In the genomic region with DNA sequence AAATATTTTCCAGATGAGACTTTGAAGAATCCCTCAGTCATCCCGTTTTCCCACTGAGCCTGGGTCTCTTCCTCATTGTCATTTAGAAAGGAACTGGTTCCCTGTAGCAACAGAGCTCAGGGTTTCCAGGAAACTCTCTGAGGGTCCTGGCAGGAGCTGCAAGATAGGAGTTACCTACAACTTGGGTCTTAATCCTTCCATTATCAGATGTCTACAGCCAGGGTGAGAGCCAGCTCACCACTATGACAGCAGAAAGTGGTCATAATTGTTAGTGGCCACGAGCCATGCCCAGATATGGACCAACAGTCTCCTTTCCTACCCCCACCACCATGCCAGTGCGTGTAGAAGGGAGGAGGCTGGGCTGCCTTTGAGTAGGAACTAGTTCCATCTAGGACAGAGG, we compare ENCODE assay signal across 20 mouse cellular contexts. TPM values are rescaled to one million over a fixed set of nuclear protein-coding genes. Genes with fewer than 3 reads are reported as not detected.
A peak's percentile ranks its signal among the peaks of the same experiment; 100 is the strongest.
DNase-seq lines count a peak whose midpoint lies in the region; ATAC-seq lines count a peak whose summit lies in the region.
"Not testable (repeated sequence)": the region's sequence is repeated elsewhere in the genome, so short reads cannot be mapped to it uniquely, and the experiment has no call there.
"Had no signal": no experiment of that assay in that cellular context is flagged by ENCODE, and none has a peak within 500 bp of the region (broad histone marks: within the 10 kb centered on the region; RNA-seq: fewer than 3 reads in every experiment).

No protein-coding gene starts in this region.

- not testable (repeated sequence) for H3K27me3 ChIP-seq in liver, embryonic 11.5 days (replicated peaks; ENCODE audit: control insufficient read depth, insufficient read depth, low read length); liver, embryonic 13.5 days

- not testable (repeated sequence) for H3K9ac ChIP-seq in liver, embryonic 11.5 days (ENCODE audit: low read depth, low read length); liver, embryonic 13.5 days

- H3K4me1 ChIP-seq in liver, embryonic 11.5 days (replicated peaks; ENCODE audit: control insufficient read depth, insufficient read depth, low read length): not testable (repeated sequence)
- H3K4me1 ChIP-seq in liver, embryonic 13.5 days (replicated peaks): peaks cover 19% of the 10 kb centered on the region

- not testable (repeated sequence) for H3K27ac ChIP-seq in liver, embryonic 11.5 days (ENCODE audit: low read depth, low read length); liver, embryonic 13.5 days

- not testable (repeated sequence) for H3K4me3 ChIP-seq in liver, embryonic 11.5 days (ENCODE audit: low read depth, low read length); liver, embryonic 13.5 days (replicated peaks)

- DNase-seq in liver, embryonic 11.5 days (ENCODE audit: low spot score); liver, embryonic 13.5 days: not testable (repeated sequence)
- DNase-seq in spleen, postnatal 4 days (ENCODE audit: low spot score in 2 of 2): peak; percentile 6 to 36
- peak; percentile 1 for DNase-seq in urinary bladder, postnatal 25 days (ENCODE audit: low spot score)

- ATAC-seq in liver, embryonic 11.5 days (replicated peaks; ENCODE audit: low FRiP score): peak; percentile 69
- peak; percentile 72 for ATAC-seq in liver, embryonic 13.5 days (ENCODE audit: low read depth)
- peak; percentile 37; the same call in 1 of the 2 replicates for ATAC-seq in megakaryocyte progenitor cell, adult 5-6 weeks (replicated peaks; ENCODE audit: poor library complexity)

- not testable (repeated sequence) for H3K4me2 ChIP-seq in liver, embryonic 11.5 days; liver, embryonic 13.5 days

- 51% methylated on average over 3 of the region's 3 CpGs for WGBS in liver, embryonic 11.5 days
- 29% methylated on average over 3 of the region's 3 CpGs for WGBS in liver, embryonic 13.5 days (ENCODE audit: insufficient replicate concordance)

- not testable (repeated sequence) for H3K36me3 ChIP-seq in liver, embryonic 11.5 days (ENCODE audit: control insufficient read depth, insufficient read depth, low read length); liver, embryonic 13.5 days

- not testable (repeated sequence) for H3K9me3 ChIP-seq in liver, embryonic 11.5 days (ENCODE audit: control insufficient read depth, low read length); liver, embryonic 13.5 days (replicated peaks)

RNA-seq across cellular contexts. Expression of a gene that starts 23.9 kb away (rescaled TPM):
- 47.3 and 47.7 TPM in 2 replicates for polyA plus RNA-seq in liver, embryonic 11.5 days (2014; fragmentation: Nextera tagmentation; extraction: Ambion mirVana)
- polyA plus RNA-seq in liver, embryonic 13.5 days (2015; fragmentation: Nextera tagmentation; extraction: Ambion mirVana): 18.0 and 21.4 TPM in 2 replicates
- total RNA-seq in megakaryocyte progenitor cell, adult 5-6 weeks (2015): 164 and 166 TPM in 2 replicates
- 116 and 129 TPM in 2 replicates for total RNA-seq in megakaryocyte progenitor cell, adult 5-6 weeks (2017)

RNA-seq across cellular contexts. Expression of a gene that starts 51.2 kb away (rescaled TPM):
- polyA plus RNA-seq in liver, embryonic 11.5 days (2014; fragmentation: Nextera tagmentation; extraction: Ambion mirVana): not detected in 2 replicates
- not detected in 2 replicates for polyA plus RNA-seq in liver, embryonic 13.5 days (2015; fragmentation: Nextera tagmentation; extraction: Ambion mirVana)
- not detected in 2 replicates for total RNA-seq in megakaryocyte progenitor cell, adult 5-6 weeks (2015)
- total RNA-seq in megakaryocyte progenitor cell, adult 5-6 weeks (2017): not detected in 2 replicates
- total RNA-seq: adrenal gland, adult 2 months; adrenal gland, postnatal 25 days; adrenal gland, postnatal 4 days; common myeloid progenitor, adult 5-6 weeks; MEL had no signal
- polyA plus RNA-seq: adrenal gland, adult 2 months; brain, embryonic 14.5 days; C2C12; embryonic facial prominence, embryonic 11.5 days; embryonic facial prominence, embryonic 13.5 days; embryonic facial prominence, embryonic 15.5 days; erythroblast, embryonic 14.5 days; forebrain, embryonic 10.5 days; forebrain, embryonic 12.5 days; forebrain, embryonic 14.5 days; forebrain, embryonic 16.5 days had no signal
